Mouse (Mus musculus) cortical plate, adult 2 months (tissue): Measurements from ENCODE around the gene Ick.

Experiments used
- CTCF ChIP-seq: fragments of 200-500 bp; IDR thresholded peaks from 2 replicates; pipeline ENCODE4 v1.5.1; 2011; ENCODE audit warnings: mild to moderate bottlenecking, control low read depth, low read length; ENCODE audit not compliant: insufficient read depth; ENCODE audit errors: extremely low read depth
- POLR2A ChIP-seq: fragments of 200-500 bp; IDR thresholded peaks from 2 replicates; pipeline ENCODE4 v1.6.1; 2011; ENCODE audit warnings: mild to moderate bottlenecking, low read length, control low read depth; ENCODE audit not compliant: insufficient read depth; ENCODE audit errors: extremely low read depth

DNA sequence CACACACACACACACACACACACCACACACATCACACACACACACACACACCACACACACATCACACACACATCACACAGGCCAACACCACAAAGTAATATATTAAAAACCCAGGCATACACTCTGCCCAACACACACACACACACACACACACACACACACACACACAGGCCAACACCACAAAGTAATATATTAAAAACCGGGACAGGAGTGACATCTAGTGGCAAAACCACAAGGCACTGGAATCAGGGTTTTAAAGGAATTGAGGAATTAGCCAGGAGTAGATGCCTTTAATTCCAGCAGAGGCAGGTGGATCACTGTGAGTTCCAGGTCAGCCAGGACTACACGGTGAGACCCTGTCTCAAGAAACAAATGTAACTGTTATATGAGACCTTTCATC lies 30.8 kb upstream of the Ick start:
- TF ChIP-seq CTCF (peak; percentile 25; the same call in 1 of the 2 replicates), POLR2A (no peak)
